8 mouse cellular contexts compared by ENCODE assay signal in genomic region chr12:72082370-72082769, GRCm38 (mm10). TPM values are rescaled to one million over a fixed set of nuclear protein-coding genes. Genes with fewer than 3 reads are reported as not detected.
DNase-seq lines count a peak whose midpoint lies in the region; ATAC-seq lines count a peak whose summit lies in the region.

No protein-coding gene starts in this region.

- ATAC-seq in hindbrain, embryonic 11.5 days (ENCODE audit: low FRiP score): no peak
- no peak for ATAC-seq in limb, embryonic 15.5 days (ENCODE audit: insufficient number of reproducible peaks, low FRiP score, low TSS enrichment, low read depth)
- ATAC-seq in neural tube, embryonic 13.5 days (ENCODE audit: low read depth): no peak

- no peak overlapping the region for H3K4me3 ChIP-seq in hindbrain, embryonic 11.5 days (ENCODE audit: low read depth, low read length)
- H3K4me3 ChIP-seq in limb, embryonic 15.5 days: peak overlapping the region; percentile 9
- peak overlapping the region; percentile 20 for H3K4me3 ChIP-seq in neural tube, embryonic 13.5 days

- WGBS in hindbrain, embryonic 11.5 days: 34% methylated on average over 18 of the region's 18 CpGs
- WGBS in limb, embryonic 15.5 days: 22% methylated on average over 18 of the region's 18 CpGs
- 20% methylated on average over 18 of the region's 18 CpGs for WGBS in neural tube, embryonic 13.5 days

- H3K9me3 ChIP-seq in hindbrain, embryonic 11.5 days (ENCODE audit: control insufficient read depth, low read length): no peaks in the 10 kb centered on the region
- H3K9me3 ChIP-seq in limb, embryonic 15.5 days: no peaks in the 10 kb centered on the region
- no peaks in the 10 kb centered on the region for H3K9me3 ChIP-seq in neural tube, embryonic 13.5 days

- peak; percentile 65 for DNase-seq in ES-CJ7 (ENCODE audit: low read depth, low spot score)
- DNase-seq in adrenal gland, postnatal 25 days: peak; percentile 46
- peak; percentile 16 for DNase-seq in hindbrain, embryonic 11.5 days (ENCODE audit: low spot score)
- no peak for DNase-seq in left cerebral cortex, adult 18-20 months (ENCODE audit: low spot score in 2 of 2)
- DNase-seq in layer of hippocampus, adult 9-10 months (ENCODE audit: low spot score): no peak
- DNase-seq in right cerebral cortex, postnatal 14 days: no peak

- no peaks in the 10 kb centered on the region for H3K27me3 ChIP-seq in hindbrain, embryonic 11.5 days (ENCODE audit: control insufficient read depth, insufficient read depth, low read length)
- H3K27me3 ChIP-seq in limb, embryonic 15.5 days: no peaks in the 10 kb centered on the region
- no peaks in the 10 kb centered on the region for H3K27me3 ChIP-seq in neural tube, embryonic 13.5 days

- H3K27ac ChIP-seq in hindbrain, embryonic 11.5 days (ENCODE audit: low read depth, low read length): no peak overlapping the region
- no peak overlapping the region for H3K27ac ChIP-seq in limb, embryonic 15.5 days
- no peak overlapping the region for H3K27ac ChIP-seq in neural tube, embryonic 13.5 days (replicated peaks)

- H3K9ac ChIP-seq in hindbrain, embryonic 11.5 days (ENCODE audit: low read depth, low read length): no peak overlapping the region
- no peak overlapping the region for H3K9ac ChIP-seq in limb, embryonic 15.5 days
- peak overlapping the region; percentile 52 for H3K9ac ChIP-seq in neural tube, embryonic 13.5 days

- peak overlapping the region; percentile 25 for H3K4me2 ChIP-seq in hindbrain, embryonic 11.5 days (replicated peaks; ENCODE audit: low read depth, low read length)
- peak overlapping the region; percentile 30 for H3K4me2 ChIP-seq in limb, embryonic 15.5 days
- peak overlapping the region; percentile 45 for H3K4me2 ChIP-seq in neural tube, embryonic 13.5 days

- H3K36me3 ChIP-seq in hindbrain, embryonic 11.5 days (ENCODE audit: control insufficient read depth, insufficient read depth, low read length): no peaks in the 10 kb centered on the region
- no peaks in the 10 kb centered on the region for H3K36me3 ChIP-seq in limb, embryonic 15.5 days
- H3K36me3 ChIP-seq in neural tube, embryonic 13.5 days: no peaks in the 10 kb centered on the region

- H3K4me1 ChIP-seq in hindbrain, embryonic 11.5 days (replicated peaks; ENCODE audit: control insufficient read depth, insufficient read depth, low read length): peaks cover 5% of the 10 kb centered on the region
- peaks cover 28% of the 10 kb centered on the region for H3K4me1 ChIP-seq in limb, embryonic 15.5 days
- H3K4me1 ChIP-seq in neural tube, embryonic 13.5 days (replicated peaks): peaks cover 27% of the 10 kb centered on the region

RNA-seq across cellular contexts. Expression of gene L3hypdh, which starts 2.9 kb away (rescaled TPM):
- 20.2 and 25.5 TPM in 2 replicates for total RNA-seq in adrenal gland, postnatal 25 days (2021)
- polyA plus RNA-seq in hindbrain, embryonic 11.5 days (2014; fragmentation: Nextera tagmentation; extraction: Ambion mirVana): 9.8 and 11.2 TPM in 2 replicates
- polyA plus RNA-seq in limb, embryonic 15.5 days (2015; fragmentation: Nextera tagmentation; extraction: Ambion mirVana): 19.6 and 19.9 TPM in 2 replicates
- polyA plus RNA-seq in neural tube, embryonic 13.5 days (2015; fragmentation: Nextera tagmentation; extraction: Ambion mirVana): 10.0 and 13.8 TPM in 2 replicates
- total RNA-seq in left cerebral cortex, adult 18-20 months (2021): 1 to 10 TPM; 2.6 to 3.1 TPM

RNA-seq across cellular contexts. Expression of gene Jkamp, which starts 3.0 kb away (rescaled TPM):
- 56.6 and 61.6 TPM in 2 replicates for total RNA-seq in adrenal gland, postnatal 25 days (2021)
- polyA plus RNA-seq in hindbrain, embryonic 11.5 days (2014; fragmentation: Nextera tagmentation; extraction: Ambion mirVana): 67.6 and 75.3 TPM in 2 replicates
- polyA plus RNA-seq in limb, embryonic 15.5 days (2015; fragmentation: Nextera tagmentation; extraction: Ambion mirVana): 74.5 and 74.7 TPM in 2 replicates
- polyA plus RNA-seq in neural tube, embryonic 13.5 days (2015; fragmentation: Nextera tagmentation; extraction: Ambion mirVana): 140 and 160 TPM in 2 replicates
- 10 to 100 TPM; 51.7 to 53.9 TPM for total RNA-seq in left cerebral cortex, adult 18-20 months (2021)

RNA-seq across cellular contexts. Expression of gene Gpr135, which starts 11.4 kb away (rescaled TPM):
- total RNA-seq in adrenal gland, postnatal 25 days (2021): 2.5 and 3.0 TPM in 2 replicates
- polyA plus RNA-seq in hindbrain, embryonic 11.5 days (2014; fragmentation: Nextera tagmentation; extraction: Ambion mirVana): 0.99 and 1.1 TPM in 2 replicates
- 0.76 and 0.87 TPM in 2 replicates for polyA plus RNA-seq in limb, embryonic 15.5 days (2015; fragmentation: Nextera tagmentation; extraction: Ambion mirVana)
- 2.9 and 3.3 TPM in 2 replicates for polyA plus RNA-seq in neural tube, embryonic 13.5 days (2015; fragmentation: Nextera tagmentation; extraction: Ambion mirVana)
- 10 to 100 TPM; 13.8 to 14.8 TPM for total RNA-seq in left cerebral cortex, adult 18-20 months (2021)

Comparison
In these comparisons a context has a peak if more than half of its experiments do, and no peak if none do; other contexts are left out.
1. DNase-seq: peak in ES-CJ7 (single experiment), adrenal gland, postnatal 25 days (single experiment) and hindbrain, embryonic 11.5 days (single experiment); none in left cerebral cortex, adult 18-20 months (0 of 2), layer of hippocampus, adult 9-10 months (single experiment) and right cerebral cortex, postnatal 14 days (single experiment).
2. Peak in every context shown above with its lines, with median percentiles within 50 percentile points of each other: H3K4me2 ChIP-seq.